Mouse (Mus musculus) embryonic facial prominence, embryonic 13.5 days (tissue): ENCODE measurements around the gene Dlg4. TPM values are rescaled to one million over a fixed set of nuclear protein-coding genes. Genes with fewer than 3 reads are reported as not detected.

Experiments
- ATAC-seq: fragments of 200-750 bp; cut with Nextera tagmentation; 2 replicates; pipeline ENCODE4 v1.8.0; 2017; ENCODE audit warnings: low read depth; ENCODE audit not compliant: insufficient number of reproducible peaks, insufficient read depth, low FRiP score, low TSS enrichment
- H3K27ac ChIP-seq: fragments of 300-500 bp; sonication (generic); 2 replicates; pipeline ENCODE4 v1.5.1; 2015; ENCODE audit warnings: moderate library complexity, mild to moderate bottlenecking, inconsistent platforms
- H3K27me3 ChIP-seq: fragments of 300-500 bp; sonication (generic); 2 replicates; pipeline ENCODE4 v1.6.1; 2015; ENCODE audit warnings: mild to moderate bottlenecking, inconsistent platforms
- H3K36me3 ChIP-seq: fragments of 300-500 bp; sonication (generic); 2 replicates; pipeline ENCODE4 v1.6.1; 2015; ENCODE audit warnings: mild to moderate bottlenecking, inconsistent platforms
- H3K4me1 ChIP-seq: fragments of 300-500 bp; sonication (generic); 2 replicates; pipeline ENCODE4 v1.6.1; 2015; ENCODE audit warnings: inconsistent platforms
- H3K4me2 ChIP-seq: fragments of 300-500 bp; sonication (generic); 2 replicates; pipeline ENCODE4 v1.6.1; 2015; ENCODE audit warnings: moderate library complexity, mild to moderate bottlenecking, inconsistent platforms
- H3K4me3 ChIP-seq: fragments of 300-500 bp; sonication (generic); 2 replicates; pipeline ENCODE4 v1.5.1; 2015; ENCODE audit warnings: mild to moderate bottlenecking, inconsistent platforms
- H3K9ac ChIP-seq: fragments of 300-500 bp; sonication (generic); 2 replicates; pipeline ENCODE4 v1.6.1; 2015; ENCODE audit warnings: mild to moderate bottlenecking, inconsistent platforms
- H3K9me3 ChIP-seq: fragments of 300-500 bp; sonication (generic); 2 replicates; pipeline ENCODE4 v1.6.1; 2016; ENCODE audit warnings: inconsistent platforms
- WGBS: fragments of 180-500 bp; shearing (Covaris S2); methylation state at CpG from one replicate; pipeline ENCODE4 v1.1.7; 2015; ENCODE audit warnings: mixed read lengths; 5-methylcytosine and 5-hydroxymethylcytosine counted together
- polyA plus RNA-seq: library from polyadenylated mRNA; unstranded; fragments of >200 nt; fragmentation: Nextera tagmentation; extraction: Ambion mirVana; gene quantifications from 2 replicates; pipeline ENCODE4 v1.2.1, GENCODE M21; 2015

Gene Dlg4
- polyA plus RNA-seq, 1 experiment from 2014 or later: 13.1 TPM

DNA sequence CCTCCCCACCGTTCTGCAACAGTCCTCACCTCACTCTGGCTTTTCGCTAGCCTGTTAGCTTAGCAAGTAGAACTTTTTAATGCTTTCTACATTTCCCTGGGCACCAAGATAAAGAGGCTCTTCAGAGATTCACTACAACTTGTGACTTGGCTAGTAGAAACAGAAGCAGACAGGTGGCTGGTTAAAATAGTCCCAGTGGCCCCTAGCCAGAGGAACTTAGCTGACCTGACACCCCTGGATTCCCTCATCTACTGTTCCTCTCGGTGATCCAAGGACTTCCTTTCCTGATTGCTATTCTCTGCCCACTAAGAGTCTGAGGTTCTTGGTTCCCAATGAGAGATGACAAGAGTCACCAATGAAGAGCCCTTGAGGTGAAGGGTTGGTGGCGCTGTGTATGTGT, 33.4 kb upstream of the Dlg4 start:
- Histone ChIP-seq H3K4me1 (peaks cover 29% of the 10 kb centered on the region), H3K36me3 (peaks cover 52% of the 10 kb centered on the region), H3K27me3 (no peaks in the 10 kb centered on the region), H3K4me2 (peak overlapping the region; percentile 91), H3K9me3 (no peaks in the 10 kb centered on the region), H3K27ac (peak overlapping the region; percentile 99; the same call in 1 of the 2 replicates), H3K4me3 (peak overlapping the region; percentile 99), H3K9ac (peak overlapping the region; percentile 99)
- no peak for ATAC-seq
- WGBS: 81% methylated on average over 4 of the region's 4 CpGs

DNA sequence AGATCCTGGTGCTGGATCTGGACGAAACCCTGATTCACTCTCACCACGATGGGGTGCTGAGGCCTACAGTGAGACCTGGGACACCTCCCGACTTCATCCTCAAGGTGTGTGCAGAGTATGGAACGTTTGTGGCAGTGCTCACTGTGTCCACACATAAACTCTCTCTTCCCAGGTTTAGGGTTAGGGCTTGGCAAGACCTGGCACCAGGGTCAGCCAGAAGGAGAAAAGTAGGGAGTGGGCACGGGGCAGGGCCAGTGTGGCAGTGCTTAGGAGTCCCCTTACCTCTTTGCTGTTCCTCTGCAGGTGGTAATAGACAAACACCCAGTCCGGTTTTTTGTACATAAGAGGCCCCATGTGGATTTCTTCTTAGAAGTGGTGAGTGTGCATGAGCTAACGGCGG, 32.3 kb upstream of the Dlg4 start:
- Histone ChIP-seq H3K4me3 (no peak overlapping the region), H3K27me3 (no peaks in the 10 kb centered on the region), H3K4me2 (no peak overlapping the region), H3K4me1 (peaks cover 24% of the 10 kb centered on the region), H3K27ac (no peak overlapping the region), H3K36me3 (peaks cover 59% of the 10 kb centered on the region), H3K9ac (no peak overlapping the region), H3K9me3 (no peaks in the 10 kb centered on the region)
- 90% methylated on average over 8 of the region's 8 CpGs for WGBS
- ATAC-seq: no peak

- no peak overlapping the region for H3K4me3 ChIP-seq
- peak overlapping the region; percentile 94; the same call in 1 of the 2 replicates for H3K27ac ChIP-seq
- no peak overlapping the region for H3K9ac ChIP-seq
- no peak for ATAC-seq
- WGBS: 93% methylated on average over 8 of the region's 8 CpGs
- H3K9me3 ChIP-seq: no peaks in the 10 kb centered on the region
- no peaks in the 10 kb centered on the region for H3K27me3 ChIP-seq
- H3K36me3 ChIP-seq: peaks cover 68% of the 10 kb centered on the region
- H3K4me1 ChIP-seq: peaks cover 24% of the 10 kb centered on the region
- no peak overlapping the region for H3K4me2 ChIP-seq
These were observed 26.8 kb upstream of the Dlg4 start for GRCm38 (mm10) chr11:69989949-69990348.

DNA sequence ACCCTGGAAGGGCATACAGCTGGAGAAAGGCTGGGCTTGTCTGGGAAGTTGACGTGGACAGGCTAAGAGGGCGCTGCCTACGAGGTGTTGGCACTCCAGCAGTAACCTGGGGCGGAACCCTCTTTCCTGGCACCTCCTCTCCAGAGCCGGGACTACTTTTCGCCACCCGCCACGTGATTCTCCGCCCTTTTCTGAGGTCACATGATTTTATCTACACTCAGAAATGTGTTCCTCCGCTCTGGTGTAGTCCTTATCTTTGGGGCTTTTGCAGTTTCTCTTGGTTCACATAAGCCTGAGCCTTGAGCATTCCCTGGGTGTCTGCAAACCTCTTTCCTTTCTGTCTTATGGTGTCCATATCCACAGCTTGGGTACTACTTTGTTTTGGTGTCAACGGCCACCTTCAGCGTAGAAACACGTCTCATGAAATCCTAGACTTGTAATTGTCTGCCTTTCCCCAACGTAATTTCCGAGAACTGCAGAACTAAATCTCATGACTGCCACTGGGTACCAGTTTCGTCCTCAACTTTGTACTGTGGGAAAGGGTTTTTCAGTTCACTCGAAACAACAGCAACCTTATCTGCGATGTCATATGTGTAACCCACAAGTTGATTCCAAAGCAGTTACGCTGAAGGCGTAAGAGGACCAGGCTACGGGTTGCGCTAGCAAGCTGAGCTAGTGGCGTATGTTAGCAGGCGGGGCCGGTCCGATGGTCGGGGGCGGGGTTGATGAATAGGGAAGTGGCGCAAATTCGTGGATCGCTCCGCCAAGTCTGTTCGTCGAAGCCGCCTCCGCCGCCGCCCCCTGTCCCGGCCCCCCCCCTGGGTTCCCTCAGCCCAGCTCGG, 25.7 kb upstream of the Dlg4 start, which contains the start of gene Gabarap:
Gene Gabarap, plus strand, starts transcription at position 294 of the 842 bp plus-strand sequence.
- WGBS: under 1% methylated on average over 40 of the region's 40 CpGs
- Histone ChIP-seq H3K4me1 (peaks cover 24% of the 10 kb centered on the region), H3K9me3 (no peaks in the 10 kb centered on the region), H3K9ac (peak within 1 kb of the TSS; percentile 85), H3K4me2 (peak within 1 kb of the TSS; percentile 74), H3K27me3 (no peaks in the 10 kb centered on the region), H3K4me3 (peak within 1 kb of the TSS; percentile 84), H3K27ac (peak within 1 kb of the TSS; percentile 94), H3K36me3 (peaks cover 59% of the 10 kb centered on the region)
- peak; percentile 66 for ATAC-seq

DNA sequence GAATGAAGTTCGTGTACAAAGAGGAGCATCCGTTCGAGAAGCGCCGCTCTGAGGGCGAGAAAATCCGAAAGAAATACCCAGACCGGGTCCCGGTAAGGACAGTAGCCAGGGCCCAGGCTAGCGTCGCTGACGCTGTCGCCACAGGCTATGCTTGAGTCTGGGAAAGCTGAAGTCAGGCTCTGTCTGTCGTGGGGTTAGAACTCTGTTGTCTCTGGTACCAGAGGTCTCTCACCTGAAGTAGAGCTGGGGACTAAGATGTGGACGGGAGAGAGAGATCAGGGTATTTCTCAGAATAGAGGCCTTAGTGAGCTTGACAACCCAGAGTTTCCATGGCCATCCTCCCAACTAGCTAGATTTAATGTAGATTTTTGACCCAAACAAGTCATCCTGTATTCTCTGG, 25.0 kb upstream of the Dlg4 start:
- Histone ChIP-seq H3K27ac (peak overlapping the region; percentile 94), H3K27me3 (no peaks in the 10 kb centered on the region), H3K36me3 (peaks cover 53% of the 10 kb centered on the region), H3K9me3 (no peaks in the 10 kb centered on the region), H3K9ac (peak overlapping the region; percentile 85), H3K4me2 (peak overlapping the region; percentile 74), H3K4me1 (peaks cover 24% of the 10 kb centered on the region), H3K4me3 (peak overlapping the region; percentile 84)
- no peak for ATAC-seq
- WGBS: 0% methylated on average over 15 of the region's 15 CpGs

GRCm38 (mm10) chr11:69992396-69992795, 24.3 kb upstream of the Dlg4 start:
- Histone ChIP-seq H3K4me3 (peak overlapping the region; percentile 84), H3K9ac (peak overlapping the region; percentile 85), H3K27me3 (no peaks in the 10 kb centered on the region), H3K4me2 (peak overlapping the region; percentile 74), H3K27ac (no peak overlapping the region), H3K36me3 (peaks cover 46% of the 10 kb centered on the region), H3K4me1 (peaks cover 26% of the 10 kb centered on the region), H3K9me3 (no peaks in the 10 kb centered on the region)
- ATAC-seq: no peak
- 90% methylated on average over 10 of the region's 10 CpGs for WGBS

- peak overlapping the region; percentile 74 for H3K4me2 ChIP-seq
- ATAC-seq: no peak
These were observed 23.8 kb upstream of the Dlg4 start for GRCm38 (mm10) chr11:69992932-69993331.

GRCm38 (mm10) chr11:69994401-69995090, 22.2 kb upstream of the Dlg4 start:
- no peak overlapping the region for H3K4me3 ChIP-seq
- H3K27me3 ChIP-seq: no peaks in the 10 kb centered on the region
- peaks cover 42% of the 10 kb centered on the region for H3K4me1 ChIP-seq
- no peak for ATAC-seq
- H3K9ac ChIP-seq: no peak overlapping the region
- H3K4me2 ChIP-seq: peak overlapping the region; percentile 50; the same call in 1 of the 2 replicates
- H3K9me3 ChIP-seq: no peaks in the 10 kb centered on the region
- no peak overlapping the region for H3K27ac ChIP-seq
- H3K36me3 ChIP-seq: peaks cover 44% of the 10 kb centered on the region
- WGBS: 85% methylated on average over 11 of the region's 11 CpGs

More at GRCm38 (mm10) chr11:69992932-69993331, 23.8 kb upstream of the Dlg4 start:
- WGBS: 86% methylated on average over 3 of the region's 3 CpGs
- no peaks in the 10 kb centered on the region for H3K27me3 ChIP-seq
- H3K27ac ChIP-seq: no peak overlapping the region
- peak overlapping the region; percentile 85; the same call in 1 of the 2 replicates for H3K9ac ChIP-seq
- H3K4me3 ChIP-seq: peak overlapping the region; percentile 84
- H3K36me3 ChIP-seq: peaks cover 44% of the 10 kb centered on the region
- peaks cover 31% of the 10 kb centered on the region for H3K4me1 ChIP-seq
- no peaks in the 10 kb centered on the region for H3K9me3 ChIP-seq

DNA sequence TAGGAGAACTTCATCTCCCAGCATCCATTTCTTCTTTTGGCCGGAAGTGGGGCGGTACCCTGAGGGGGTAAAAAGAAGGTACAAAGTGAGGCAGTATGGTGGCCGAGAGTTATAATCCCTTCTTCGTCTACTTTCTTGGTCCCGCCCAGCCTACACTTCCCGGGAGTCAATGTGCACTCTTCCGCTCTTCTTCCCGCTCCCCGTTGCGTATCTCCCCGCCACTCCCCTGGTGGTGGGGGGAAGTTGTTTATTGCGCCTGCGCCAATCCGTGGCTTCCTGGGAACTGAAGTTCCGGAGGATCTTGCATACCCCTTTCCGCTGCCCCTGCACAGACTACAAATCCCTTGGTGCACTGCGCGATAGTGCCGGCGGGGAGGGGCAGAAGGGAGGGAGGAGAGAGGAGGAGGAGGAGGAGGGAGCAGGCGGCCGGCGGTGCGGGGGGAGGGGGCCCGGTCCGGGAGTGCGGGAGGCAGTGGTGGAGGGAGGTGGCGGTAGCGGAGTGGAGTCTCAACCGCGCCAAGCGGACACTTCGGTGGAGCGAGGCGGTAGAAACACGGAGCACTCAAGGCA, 21.3 kb upstream of the Dlg4 start, which contains the start of gene Phf23:
Gene Phf23, plus strand, starts transcription at position 387 of the 570 bp plus-strand sequence.
- ATAC-seq: peak; percentile 82
- Histone ChIP-seq H3K27ac (peak within 1 kb of the TSS; percentile 99), H3K36me3 (peaks cover 40% of the 10 kb centered on the region), H3K4me1 (peaks cover 41% of the 10 kb centered on the region), H3K9me3 (no peaks in the 10 kb centered on the region), H3K4me2 (peak within 1 kb of the TSS; percentile 61), H3K9ac (peak within 1 kb of the TSS; percentile 98), H3K27me3 (no peaks in the 10 kb centered on the region), H3K4me3 (peak within 1 kb of the TSS; percentile 97)
- under 1% methylated on average over 36 of the region's 36 CpGs for WGBS

DNA sequence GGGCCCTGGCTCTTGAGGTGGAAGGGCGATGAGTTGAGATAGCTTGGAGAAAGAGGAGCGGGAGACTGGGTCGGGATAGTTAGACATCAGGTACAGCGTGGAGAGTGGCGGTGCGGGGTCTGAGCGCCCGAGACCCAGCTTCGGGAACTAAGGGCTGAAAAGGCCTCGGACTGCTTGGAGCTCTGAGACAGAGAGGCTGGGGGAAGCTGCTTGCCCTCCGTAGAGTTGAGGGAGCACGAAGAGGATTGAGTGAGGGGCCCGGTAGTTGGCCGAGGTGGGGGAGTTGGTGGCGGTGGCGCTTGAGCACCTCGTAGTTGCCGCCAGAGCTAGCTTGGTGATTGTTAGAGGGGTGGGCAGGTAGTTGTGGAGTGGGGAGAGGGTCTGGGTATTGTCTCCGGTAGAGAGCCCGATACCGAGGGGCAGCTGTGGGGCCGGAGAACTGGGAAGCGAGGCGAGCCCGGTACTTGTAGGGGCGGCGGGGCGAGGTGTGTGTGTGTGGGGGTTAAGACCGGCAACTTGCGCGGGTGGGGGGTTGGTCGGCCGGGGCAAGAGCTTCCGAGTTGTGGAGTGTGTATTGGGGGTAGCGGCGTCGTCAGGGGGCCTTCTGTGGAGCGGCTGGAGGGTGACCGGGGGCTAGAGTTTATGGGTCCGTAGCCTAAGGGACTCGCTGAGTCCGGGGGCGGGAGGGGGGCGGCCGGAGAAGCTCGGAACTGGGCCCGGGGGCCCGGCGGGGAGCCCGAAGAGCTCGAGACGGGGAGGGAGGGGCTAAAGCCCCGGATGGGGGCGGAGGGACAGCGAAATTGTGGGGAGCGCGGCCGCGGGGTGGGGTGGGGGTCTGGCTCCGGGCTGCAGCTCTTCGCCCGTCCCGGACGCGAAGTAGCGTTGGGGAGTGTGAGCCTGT, 20.3 kb upstream of the Dlg4 start:
- ATAC-seq: no peak
- under 1% methylated on average over 65 of the region's 66 CpGs for WGBS
- H3K4me2 ChIP-seq: peak overlapping the region; percentile 61

More for the DNA sequence above, 20.3 kb upstream of the Dlg4 start:
- Histone ChIP-seq H3K4me3 (peak overlapping the region; percentile 97), H3K9ac (peak overlapping the region; percentile 98), H3K4me1 (peaks cover 41% of the 10 kb centered on the region), H3K36me3 (peaks cover 40% of the 10 kb centered on the region), H3K9me3 (no peaks in the 10 kb centered on the region), H3K27me3 (no peaks in the 10 kb centered on the region), H3K27ac (peak overlapping the region; percentile 99)
